Mouse (Mus musculus) heart, embryonic 11.5 days (tissue): Measurements from ENCODE around the gene Crabp2. TPM values are rescaled to one million over a fixed set of nuclear protein-coding genes. Genes with fewer than 3 reads are reported as not detected.

Experiments
- ATAC-seq: fragments of 200-750 bp; cut with Nextera tagmentation; replicated peaks from 2 replicates; pipeline ENCODE4 v1.8.0; 2017; ENCODE audit warnings: moderate library complexity; ENCODE audit not compliant: insufficient number of reproducible peaks, low FRiP score, low TSS enrichment
- H3K27ac ChIP-seq: fragments of 300-500 bp; sonication (generic); 2 replicates; pipeline ENCODE4 v1.5.1; 2014; ENCODE audit warnings: mild to moderate bottlenecking, low read depth, low read length
- H3K27me3 ChIP-seq: fragments of 300-500 bp; sonication (generic); 2 replicates; pipeline ENCODE4 v1.6.1; 2014; ENCODE audit warnings: mild to moderate bottlenecking, low read length, mixed read lengths; ENCODE audit not compliant: control insufficient read depth, insufficient read depth
- H3K36me3 ChIP-seq: fragments of 300-500 bp; sonication (generic); 2 replicates; pipeline ENCODE4 v1.6.1; 2014; ENCODE audit warnings: mild to moderate bottlenecking, low read length, moderate library complexity, mixed read lengths; ENCODE audit not compliant: control insufficient read depth, insufficient read depth
- H3K4me1 ChIP-seq: fragments of 300-500 bp; sonication (generic); 2 replicates; pipeline ENCODE4 v1.6.1; 2014; ENCODE audit warnings: low read length; ENCODE audit not compliant: control insufficient read depth, insufficient read depth
- H3K4me2 ChIP-seq: fragments of 300-500 bp; sonication (generic); 2 replicates; pipeline ENCODE4 v1.6.1; 2014; ENCODE audit warnings: mild to moderate bottlenecking, moderate library complexity
- H3K4me3 ChIP-seq: fragments of 300-500 bp; sonication (generic); 2 replicates; pipeline ENCODE4 v1.5.1; 2014; ENCODE audit warnings: low read depth, low read length
- H3K9ac ChIP-seq: fragments of 300-500 bp; sonication (generic); 2 replicates; pipeline ENCODE4 v1.6.1; 2014; ENCODE audit warnings: mild to moderate bottlenecking, low read depth, low read length, moderate library complexity
- H3K9me3 ChIP-seq: fragments of 300-500 bp; sonication (generic); replicated peaks from 2 replicates; pipeline ENCODE4 v1.6.1; 2016; ENCODE audit warnings: low read length; ENCODE audit not compliant: control insufficient read depth
- WGBS: fragments of 180-500 bp; shearing (Covaris S2); extraction: QIAGEN DNeasy Blood & Tissue Kit; methylation state at CpG from one replicate; pipeline ENCODE4 v1.1.7; 2014; ENCODE audit not compliant: insufficient replicate concordance; 5-methylcytosine and 5-hydroxymethylcytosine counted together
- polyA plus RNA-seq: library from polyadenylated mRNA; unstranded; fragments of >200 nt; fragmentation: Nextera tagmentation; extraction: Ambion mirVana; gene quantifications from 2 replicates; pipeline ENCODE4 v1.2.1, GENCODE M21; 2014

Crabp2 gene
- polyA plus RNA-seq, 1 experiment from 2014 or later: 25.1 TPM

- Histone ChIP-seq H3K27me3 (peaks cover 63% of the 10 kb centered on the region), H3K9ac (no peak overlapping the region), H3K4me2 (no peak overlapping the region), H3K4me1 (peaks cover 26% of the 10 kb centered on the region), H3K27ac (no peak overlapping the region), H3K9me3 (no peaks in the 10 kb centered on the region), H3K36me3 (no peaks in the 10 kb centered on the region), H3K4me3 (no peak overlapping the region)
- ATAC-seq: no peak
- 30% methylated on average over 10 of the region's 10 CpGs for WGBS
These were observed 41.5 kb downstream of the Crabp2 start for GRCm38 (mm10) chr3:87989935-87990334.

- Histone ChIP-seq H3K9me3 (no peaks in the 10 kb centered on the region), H3K9ac (no peak overlapping the region), H3K4me2 (no peak overlapping the region), H3K27ac (no peak overlapping the region), H3K4me3 (no peak overlapping the region), H3K36me3 (no peaks in the 10 kb centered on the region), H3K4me1 (no peaks in the 10 kb centered on the region), H3K27me3 (peaks cover 93% of the 10 kb centered on the region)
- WGBS: under 1% methylated on average over 5 of the region's 6 CpGs
- no peak for ATAC-seq
These were observed 45.0 kb downstream of the Crabp2 start for GRCm38 (mm10) chr3:87993436-87993835.

GRCm38 (mm10) chr3:87995331-87995730, 46.9 kb downstream of the Crabp2 start:
- Histone ChIP-seq H3K36me3 (no peaks in the 10 kb centered on the region), H3K27me3 (peaks cover 94% of the 10 kb centered on the region), H3K9ac (no peak overlapping the region), H3K9me3 (no peaks in the 10 kb centered on the region), H3K27ac (no peak overlapping the region), H3K4me1 (peaks cover 9% of the 10 kb centered on the region; the same call in 1 of the 2 replicates), H3K4me2 (no peak overlapping the region), H3K4me3 (no peak overlapping the region)
- no peak for ATAC-seq
- WGBS: 27% methylated on average over 11 of the region's 11 CpGs

GRCm38 (mm10) chr3:87996401-87996800, 47.9 kb downstream of the Crabp2 start:
- Histone ChIP-seq H3K27ac (no peak overlapping the region), H3K4me1 (peaks cover 9% of the 10 kb centered on the region; the same call in 1 of the 2 replicates), H3K4me2 (peak overlapping the region; percentile 62; the same call in 1 of the 2 replicates), H3K27me3 (peaks cover 94% of the 10 kb centered on the region), H3K9ac (no peak overlapping the region), H3K36me3 (no peaks in the 10 kb centered on the region), H3K9me3 (no peaks in the 10 kb centered on the region), H3K4me3 (no peak overlapping the region; the same call in 1 of the 2 replicates)
- ATAC-seq: no peak
- WGBS: 5% methylated on average over 15 of the region's 15 CpGs

GRCm38 (mm10) chr3:87996971-87997614, 48.6 kb downstream of the Crabp2 start:
- peak overlapping the region; percentile 62 for H3K4me2 ChIP-seq
- no peaks in the 10 kb centered on the region for H3K9me3 ChIP-seq
- ATAC-seq: no peak

GRCm38 (mm10) chr3:87998747-87999146, 50.3 kb downstream of the Crabp2 start:
- Histone ChIP-seq H3K4me1 (peaks cover 9% of the 10 kb centered on the region; the same call in 1 of the 2 replicates), H3K27ac (no peak overlapping the region), H3K4me3 (no peak overlapping the region), H3K9me3 (peaks cover 4% of the 10 kb centered on the region; the same call in 1 of the 2 replicates), H3K36me3 (no peaks in the 10 kb centered on the region), H3K27me3 (peaks cover 100% of the 10 kb centered on the region), H3K9ac (no peak overlapping the region), H3K4me2 (no peak overlapping the region)
- ATAC-seq: no peak
- 3% methylated on average over 7 of the region's 7 CpGs for WGBS

More at GRCm38 (mm10) chr3:87996971-87997614, 48.6 kb downstream of the Crabp2 start:
- H3K27me3 ChIP-seq: peaks cover 100% of the 10 kb centered on the region
- no peak overlapping the region for H3K27ac ChIP-seq
- H3K36me3 ChIP-seq: no peaks in the 10 kb centered on the region
- WGBS: 1% methylated on average over 49 of the region's 49 CpGs
- peak overlapping the region; percentile 36 for H3K4me3 ChIP-seq
- peaks cover 9% of the 10 kb centered on the region; the same call in 1 of the 2 replicates for H3K4me1 ChIP-seq
- no peak overlapping the region for H3K9ac ChIP-seq

GRCm38 (mm10) chr3:87999243-87999895, 50.9 kb downstream of the Crabp2 start:
- Histone ChIP-seq H3K4me1 (peaks cover 9% of the 10 kb centered on the region; the same call in 1 of the 2 replicates), H3K36me3 (no peaks in the 10 kb centered on the region), H3K9me3 (peaks cover 4% of the 10 kb centered on the region; the same call in 1 of the 2 replicates), H3K27me3 (peaks cover 97% of the 10 kb centered on the region), H3K27ac (no peak overlapping the region), H3K4me3 (peak overlapping the region; percentile 38), H3K4me2 (peak overlapping the region; percentile 66), H3K9ac (no peak overlapping the region)
- 1% methylated on average over 38 of the region's 38 CpGs for WGBS
- no peak for ATAC-seq

- Histone ChIP-seq H3K4me1 (peaks cover 9% of the 10 kb centered on the region; the same call in 1 of the 2 replicates), H3K27ac (no peak within 1 kb of the TSS), H3K9ac (no peak within 1 kb of the TSS), H3K27me3 (peaks cover 94% of the 10 kb centered on the region), H3K9me3 (peaks cover 4% of the 10 kb centered on the region; the same call in 1 of the 2 replicates), H3K4me2 (peak within 1 kb of the TSS; percentile 66), H3K36me3 (no peaks in the 10 kb centered on the region), H3K4me3 (peak within 1 kb of the TSS; percentile 38)
- no peak for ATAC-seq
- under 1% methylated on average over 37 of the region's 39 CpGs for WGBS
These were observed 51.7 kb downstream of the Crabp2 start, which contains the start of gene Bcan for GRCm38 (mm10) chr3:88000181-88000580. Gene Bcan (minus strand): TSS chr3:88000230.
